Mouse (Mus musculus): ENCODE measurements around the gene Rps28. TPM values are rescaled to one million over a fixed set of nuclear protein-coding genes. Genes with fewer than 3 reads are reported as not detected.
A peak's percentile ranks its signal among the peaks of the same experiment; 100 is the strongest.
"Not testable (repeated sequence)": the region's sequence is repeated elsewhere in the genome, so short reads cannot be mapped to it uniquely, and the experiment has no call there.

Gene Rps28
- 1,306 and 1,470 TPM in 2 replicates for polyA plus RNA-seq (2014; fragmentation: Nextera tagmentation; extraction: Ambion mirVana)

GRCm38 (mm10) chr17:33824084-33824996 lies at the start of gene Rps28, which contains the start of gene Ndufa7:
Gene Rps28 (minus strand): TSS chr17:33824562.
Gene Ndufa7 (plus strand): TSS chr17:33824572.
- Histone ChIP-seq H3K9me3 (ENCODE audit: control insufficient read depth, low read depth, low read length) (no peaks in the 10 kb centered on the region), H3K36me3 (ENCODE audit: control insufficient read depth, insufficient read depth, low read length) (peaks cover 30% of the 10 kb centered on the region), H3K4me3 (ENCODE audit: low read depth, low read length) (peak within 1 kb of the TSS; percentile 69), H3K4me2 (replicated peaks; ENCODE audit: low read depth, low read length) (peak within 1 kb of the TSS; percentile 92), H3K27me3 (ENCODE audit: control insufficient read depth, insufficient read depth, low read length) (no peaks in the 10 kb centered on the region), H3K4me1 (ENCODE audit: control insufficient read depth, insufficient read depth, low read length) (peaks cover 12% of the 10 kb centered on the region), H3K27ac (ENCODE audit: low read length) (peak within 1 kb of the TSS; percentile 86; the same call in 1 of the 2 replicates), H3K9ac (replicated peaks; ENCODE audit: low read depth, low read length) (peak within 1 kb of the TSS; percentile 85)
- ATAC-seq (ENCODE audit: insufficient number of reproducible peaks, insufficient read depth, low FRiP score, low read depth): peak; percentile 94
- under 1% methylated on average over 51 of the region's 51 CpGs for WGBS

DNA sequence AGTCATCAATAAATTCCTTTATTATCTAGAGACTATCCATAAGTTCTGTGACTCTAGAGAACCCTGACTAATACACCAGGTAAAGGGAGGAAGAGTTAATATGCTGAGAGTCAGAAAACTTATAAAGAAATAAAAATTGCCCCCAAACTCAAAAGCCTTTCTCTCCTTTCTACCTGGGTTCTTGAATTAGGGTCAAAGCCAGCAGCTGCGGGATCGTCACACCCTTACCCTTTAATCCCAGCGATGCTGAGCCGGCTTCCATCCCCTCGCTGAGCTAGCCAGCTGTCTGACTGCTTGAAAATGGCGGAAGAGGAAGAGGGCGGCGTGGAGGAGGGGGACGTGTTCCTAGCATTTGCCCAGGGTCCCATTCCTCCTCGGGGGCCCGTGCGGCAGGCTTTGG lies 49.2 kb upstream of the Rps28 start, which contains the start of gene Gm7029:
TSS of gene Gm7029 (plus strand) at position 301 of the 400 bp plus-strand sequence.
- not testable (repeated sequence) for ATAC-seq (ENCODE audit: insufficient number of reproducible peaks, insufficient read depth, low FRiP score, low read depth); H3K27me3 ChIP-seq (ENCODE audit: control insufficient read depth, insufficient read depth, low read length); H3K27ac ChIP-seq (ENCODE audit: low read length); H3K9me3 ChIP-seq (ENCODE audit: control insufficient read depth, low read depth, low read length); H3K36me3 ChIP-seq (ENCODE audit: control insufficient read depth, insufficient read depth, low read length); H3K4me2 ChIP-seq (replicated peaks; ENCODE audit: low read depth, low read length); H3K9ac ChIP-seq (replicated peaks; ENCODE audit: low read depth, low read length); H3K4me1 ChIP-seq (ENCODE audit: control insufficient read depth, insufficient read depth, low read length); H3K4me3 ChIP-seq (ENCODE audit: low read depth, low read length)
- 87% methylated on average over 4 of the region's 12 CpGs for WGBS

- H3K9ac ChIP-seq (replicated peaks; ENCODE audit: low read depth, low read length): no peak overlapping the region
- no peaks in the 10 kb centered on the region for H3K27me3 ChIP-seq (ENCODE audit: control insufficient read depth, insufficient read depth, low read length)
- no peaks in the 10 kb centered on the region for H3K9me3 ChIP-seq (ENCODE audit: control insufficient read depth, low read depth, low read length)
- H3K36me3 ChIP-seq (ENCODE audit: control insufficient read depth, insufficient read depth, low read length): no peaks in the 10 kb centered on the region
- no peak for ATAC-seq (ENCODE audit: insufficient number of reproducible peaks, insufficient read depth, low FRiP score, low read depth)
- no peak overlapping the region for H3K27ac ChIP-seq (ENCODE audit: low read length)
- H3K4me2 ChIP-seq (replicated peaks; ENCODE audit: low read depth, low read length): no peak overlapping the region
- H3K4me3 ChIP-seq (ENCODE audit: low read depth, low read length): no peak overlapping the region
- 35% methylated on average over 9 of the region's 9 CpGs for WGBS
- no peaks in the 10 kb centered on the region for H3K4me1 ChIP-seq (ENCODE audit: control insufficient read depth, insufficient read depth, low read length)
Observed at GRCm38 (mm10) chr17:33865330-33866030, 41.1 kb upstream of the Rps28 start.

- 83% methylated on average over 4 of the region's 4 CpGs for WGBS
- Histone ChIP-seq H3K36me3 (ENCODE audit: control insufficient read depth, insufficient read depth, low read length) (no peaks in the 10 kb centered on the region), H3K4me1 (ENCODE audit: control insufficient read depth, insufficient read depth, low read length) (no peaks in the 10 kb centered on the region), H3K4me3 (ENCODE audit: low read depth, low read length) (no peak overlapping the region), H3K27me3 (ENCODE audit: control insufficient read depth, insufficient read depth, low read length) (no peaks in the 10 kb centered on the region), H3K27ac (ENCODE audit: low read length) (no peak overlapping the region), H3K4me2 (replicated peaks; ENCODE audit: low read depth, low read length) (no peak overlapping the region), H3K9me3 (ENCODE audit: control insufficient read depth, low read depth, low read length) (no peaks in the 10 kb centered on the region), H3K9ac (replicated peaks; ENCODE audit: low read depth, low read length) (no peak overlapping the region)
- no peak for ATAC-seq (ENCODE audit: insufficient number of reproducible peaks, insufficient read depth, low FRiP score, low read depth)
Observed at GRCm38 (mm10) chr17:33857816-33858215, 33.5 kb upstream of the Rps28 start.

- Histone ChIP-seq H3K4me1 (ENCODE audit: control insufficient read depth, insufficient read depth, low read length) (no peaks in the 10 kb centered on the region), H3K36me3 (ENCODE audit: control insufficient read depth, insufficient read depth, low read length) (peaks cover 5% of the 10 kb centered on the region; the same call in 1 of the 2 replicates), H3K27me3 (ENCODE audit: control insufficient read depth, insufficient read depth, low read length) (no peaks in the 10 kb centered on the region), H3K4me3 (ENCODE audit: low read depth, low read length) (no peak overlapping the region), H3K27ac (ENCODE audit: low read length) (no peak overlapping the region), H3K9ac (replicated peaks; ENCODE audit: low read depth, low read length) (no peak overlapping the region), H3K4me2 (replicated peaks; ENCODE audit: low read depth, low read length) (no peak overlapping the region), H3K9me3 (ENCODE audit: control insufficient read depth, low read depth, low read length) (no peaks in the 10 kb centered on the region)
- WGBS: 51% methylated on average over 1 of the region's 1 CpGs
- no peak for ATAC-seq (ENCODE audit: insufficient number of reproducible peaks, insufficient read depth, low FRiP score, low read depth)
Observed at GRCm38 (mm10) chr17:33851331-33851730, 27.0 kb upstream of the Rps28 start.

GRCm38 (mm10) chr17:33848139-33848538 lies 23.8 kb upstream of the Rps28 start:
- Histone ChIP-seq H3K36me3 (ENCODE audit: control insufficient read depth, insufficient read depth, low read length) (peaks cover 5% of the 10 kb centered on the region), H3K4me1 (ENCODE audit: control insufficient read depth, insufficient read depth, low read length) (peaks cover 4% of the 10 kb centered on the region; the same call in 1 of the 2 replicates), H3K27me3 (ENCODE audit: control insufficient read depth, insufficient read depth, low read length) (no peaks in the 10 kb centered on the region), H3K9me3 (ENCODE audit: control insufficient read depth, low read depth, low read length) (no peaks in the 10 kb centered on the region), H3K4me3 (ENCODE audit: low read depth, low read length) (no peak overlapping the region), H3K4me2 (replicated peaks; ENCODE audit: low read depth, low read length) (no peak overlapping the region), H3K9ac (replicated peaks; ENCODE audit: low read depth, low read length) (no peak overlapping the region), H3K27ac (ENCODE audit: low read length) (no peak overlapping the region)
- no peak for ATAC-seq (ENCODE audit: insufficient number of reproducible peaks, insufficient read depth, low FRiP score, low read depth)
- WGBS: 81% methylated on average over 8 of the region's 8 CpGs

- WGBS: 85% methylated on average over 1 of the region's 1 CpGs
- peaks cover 1% of the 10 kb centered on the region for H3K36me3 ChIP-seq (ENCODE audit: control insufficient read depth, insufficient read depth, low read length)
- peaks cover 4% of the 10 kb centered on the region; the same call in 1 of the 2 replicates for H3K4me1 ChIP-seq (ENCODE audit: control insufficient read depth, insufficient read depth, low read length)
- H3K27ac ChIP-seq (ENCODE audit: low read length): no peak overlapping the region
- ATAC-seq (ENCODE audit: insufficient number of reproducible peaks, insufficient read depth, low FRiP score, low read depth): no peak
- 0 out of 2 replicates have a peak overlapping the region, but pooled peaks have one; percentile 45 for H3K9ac ChIP-seq (replicated peaks; ENCODE audit: low read depth, low read length)
- H3K4me2 ChIP-seq (replicated peaks; ENCODE audit: low read depth, low read length): no peak overlapping the region
- no peaks in the 10 kb centered on the region for H3K27me3 ChIP-seq (ENCODE audit: control insufficient read depth, insufficient read depth, low read length)
- no peak overlapping the region for H3K4me3 ChIP-seq (ENCODE audit: low read depth, low read length)
- H3K9me3 ChIP-seq (ENCODE audit: control insufficient read depth, low read depth, low read length): no peaks in the 10 kb centered on the region
Observed at GRCm38 (mm10) chr17:33844196-33844595, 19.8 kb upstream of the Rps28 start.
